Mouse (Mus musculus): ENCODE measurements around the gene Tgfb2.

GRCm38 (mm10) chr1:186739828-186740227, 34.0 kb upstream of the Tgfb2 start:
- TF ChIP-seq GATA1 (IDR thresholded peaks at IDR 0.05; ENCODE audit: low read length) (no peak), TAL1 (IDR thresholded peaks at IDR 0.05; ENCODE audit: low read length) (no peak)

All from erythroblast, embryonic 14.5 days (primary cell).